Mouse (Mus musculus) CH12.LX (cell line): ENCODE results near the gene Mybph. TPM values are rescaled to one million over a fixed set of nuclear protein-coding genes. Genes with fewer than 3 reads are reported as not detected.

Experiments used
- DNase-seq: peaks from one replicate; pipeline ENCODE4 v3.0.0-alpha.2; 2013; ENCODE audit errors: extremely low read depth
- H3K27ac ChIP-seq: 2 replicates; pipeline ENCODE4 v1.5.1; 2012; ENCODE audit warnings: low read depth, mild to moderate bottlenecking, control low read depth, moderate library complexity; ENCODE audit not compliant: insufficient read depth
- H3K27me3 ChIP-seq: replicated peaks from 2 replicates; pipeline ENCODE3; 2012; ENCODE audit warnings: inconsistent platforms
- H3K36me3 ChIP-seq, 2 experiments: replicated peaks in 1 of 2; 2 replicates each; pipeline versions ENCODE3 to v1.6.1; 2012; ENCODE audit warnings: inconsistent platforms in 1 of 2, low read length in 1 of 2, mild to moderate bottlenecking in 1 of 2, mixed read lengths in 1 of 2, moderate library complexity in 1 of 2; ENCODE audit not compliant: control insufficient read depth in 1 of 2, insufficient read depth in 1 of 2
- H3K4me1 ChIP-seq, 2 experiments: 2 replicates each; pipeline ENCODE4 v1.6.1; 2012; ENCODE audit warnings: inconsistent platforms in 1 of 2, moderate library complexity in 1 of 2; ENCODE audit not compliant: insufficient read depth in 2 of 2, control insufficient read depth in 1 of 2
- H3K4me2 ChIP-seq: 2 replicates; pipeline ENCODE4 v1.6.1; 2012; ENCODE audit warnings: low read depth, mild to moderate bottlenecking, control low read depth; ENCODE audit not compliant: poor library complexity, insufficient read depth, severe bottlenecking
- H3K4me3 ChIP-seq, 3 experiments: fragments of 150-350 bp in 1 of 3; sonication (generic) in 1 of 3; replicated peaks in 1 of 3; 2 replicates each; pipeline versions ENCODE3 to v1.5.1; 2011 to 2012; ENCODE audit warnings: low read depth in 2 of 3, low read length in 2 of 3, mild to moderate bottlenecking in 2 of 3, moderate library complexity in 2 of 3, control low read depth in 1 of 3, improper control_type of control experiment in 1 of 3, inconsistent platforms in 1 of 3, mixed read lengths in 1 of 3; ENCODE audit not compliant: poor library complexity in 1 of 3
- H3K79me2 ChIP-seq: replicated peaks from 2 replicates; pipeline ENCODE4 v1.6.1; 2012; ENCODE audit warnings: mild to moderate bottlenecking, moderate library complexity; ENCODE audit not compliant: control insufficient read depth, poor library complexity, insufficient read depth, severe bottlenecking; ENCODE audit errors: extremely low read depth
- H3K9ac ChIP-seq: 2 replicates; pipeline ENCODE4 v1.6.1; 2012; ENCODE audit warnings: low read depth, mild to moderate bottlenecking, control low read depth, moderate library complexity; ENCODE audit not compliant: insufficient read depth
- H3K9me3 ChIP-seq: replicated peaks from 2 replicates; pipeline ENCODE3; 2012; ENCODE audit warnings: low read length, inconsistent platforms, mixed read lengths
- CHD1 ChIP-seq: IDR thresholded peaks from 2 replicates; pipeline ENCODE4 v1.6.1; 2012; ENCODE audit warnings: low read depth, low read length, improper control_type of control experiment, inconsistent platforms
- CHD2 ChIP-seq: IDR thresholded peaks from 2 replicates; pipeline ENCODE4 v1.6.1; 2011; ENCODE audit warnings: low read length, improper control_type of control experiment
- CTCF ChIP-seq, 2 experiments: IDR thresholded peaks in 1 of 2; conservative IDR thresholded peaks in 1 of 2; 2 replicates each; pipeline ENCODE4 v1.5.1; 2011 to 2012; ENCODE audit warnings: low read depth in 2 of 2, low read length in 2 of 2, improper control_type of control experiment in 1 of 2, inconsistent platforms in 1 of 2, mild to moderate bottlenecking in 1 of 2, moderate library complexity in 1 of 2
- E2F4 ChIP-seq: IDR thresholded peaks from 2 replicates; pipeline ENCODE4 v1.6.1; 2011; ENCODE audit warnings: low read depth, low read length, improper control_type of control experiment; ENCODE audit not compliant: insufficient replicate concordance
- EP300 ChIP-seq: IDR thresholded peaks from 2 replicates; pipeline ENCODE4 v1.6.1; 2011; ENCODE audit warnings: low read length, improper control_type of control experiment
- GABPA ChIP-seq: IDR thresholded peaks from 2 replicates; pipeline ENCODE4 v1.6.1; 2012; ENCODE audit warnings: low read depth, low read length, improper control_type of control experiment, inconsistent platforms; ENCODE audit not compliant: insufficient replicate concordance
- HCFC1 ChIP-seq: IDR thresholded peaks from 2 replicates; pipeline ENCODE4 v1.6.1; 2012; ENCODE audit warnings: low read depth, mild to moderate bottlenecking, inconsistent platforms, low read length, improper control_type of control experiment
- IRF4 ChIP-seq: IDR thresholded peaks from 2 replicates; pipeline ENCODE4 v1.6.1; 2014; ENCODE audit warnings: low read depth, mild to moderate bottlenecking, inconsistent platforms, low read length, improper control_type of control experiment
- JUN ChIP-seq: IDR thresholded peaks from 2 replicates; pipeline ENCODE4 v1.6.1; 2011; ENCODE audit warnings: low read depth, mild to moderate bottlenecking, low read length, improper control_type of control experiment, moderate library complexity; ENCODE audit not compliant: insufficient read depth
- MAFK ChIP-seq: IDR thresholded peaks from 2 replicates; pipeline ENCODE4 v1.6.1; 2011; ENCODE audit warnings: low read length, improper control_type of control experiment; ENCODE audit not compliant: insufficient replicate concordance
- MAX ChIP-seq: IDR thresholded peaks from 2 replicates; pipeline ENCODE4 v1.6.1; 2011; ENCODE audit warnings: low read length, improper control_type of control experiment
- MAZ ChIP-seq: IDR thresholded peaks from 2 replicates; pipeline ENCODE4 v1.6.1; 2012; ENCODE audit warnings: low read depth, mild to moderate bottlenecking, inconsistent platforms, low read length, improper control_type of control experiment, moderate library complexity
- MXI1 ChIP-seq: IDR thresholded peaks from 2 replicates; pipeline ENCODE4 v1.6.1; 2011; ENCODE audit warnings: mild to moderate bottlenecking, low read depth, low read length, improper control_type of control experiment
- MYC ChIP-seq: IDR thresholded peaks from 2 replicates; pipeline ENCODE4 v1.6.1; 2011; ENCODE audit warnings: low read depth, mild to moderate bottlenecking, improper control_type of control experiment, low read length
- PAX5 ChIP-seq: IDR thresholded peaks from 2 replicates; pipeline ENCODE4 v1.6.1; 2012; ENCODE audit warnings: low read length, inconsistent platforms, mixed read lengths
- POLR2A ChIP-seq: IDR thresholded peaks from 2 replicates; pipeline ENCODE4 v1.6.1; 2011; ENCODE audit warnings: low read depth, mild to moderate bottlenecking, improper control_type of control experiment, low read length
- POLR2AphosphoS2 ChIP-seq: IDR thresholded peaks from 2 replicates; pipeline ENCODE4 v1.6.1; 2011; ENCODE audit warnings: low read depth, low read length, improper control_type of control experiment
- RAD21 ChIP-seq: IDR thresholded peaks from 2 replicates; pipeline ENCODE4 v1.6.1; 2011; ENCODE audit warnings: low read depth, mild to moderate bottlenecking, low read length, improper control_type of control experiment, moderate library complexity
- SMC3 ChIP-seq: IDR thresholded peaks from 2 replicates; pipeline ENCODE4 v1.6.1; 2011; ENCODE audit warnings: low read depth, low read length, improper control_type of control experiment
- TBP ChIP-seq: conservative IDR thresholded peaks from 2 replicates; pipeline ENCODE4 v1.6.1; 2011; ENCODE audit warnings: low read depth, low read length, improper control_type of control experiment
- TCF12 ChIP-seq: IDR thresholded peaks from 2 replicates; pipeline ENCODE4 v1.6.1; 2014; ENCODE audit warnings: low read depth, mild to moderate bottlenecking, inconsistent platforms, low read length, improper control_type of control experiment
- UBTF ChIP-seq: IDR thresholded peaks from 2 replicates; pipeline ENCODE4 v1.6.1; 2012; ENCODE audit warnings: low read depth, mild to moderate bottlenecking, inconsistent platforms, low read length, improper control_type of control experiment, moderate library complexity
- ZC3H11A ChIP-seq: IDR thresholded peaks from 2 replicates; pipeline ENCODE4 v1.6.1; 2012; ENCODE audit warnings: low read depth, mild to moderate bottlenecking, inconsistent platforms, low read length, improper control_type of control experiment
- ZKSCAN1 ChIP-seq: IDR thresholded peaks from 2 replicates; pipeline ENCODE4 v1.6.1; 2012; ENCODE audit warnings: low read depth, inconsistent platforms, low read length, improper control_type of control experiment, borderline replicate concordance
- dilution Hi-C: fragments of 300-500 bp; cut with MboI; formaldehyde crosslinking; loops from 2 replicates; pipeline ENCODE4 v1.14.3; 2020; ENCODE audit warnings: low sequenced_read_pairs; ENCODE audit not compliant: extremely low pct_unique_long_range_greater_than_20kb, extremely low pct_ligation_motif_present
- in situ Hi-C: fragments of 300-500 bp; cut with MboI; formaldehyde crosslinking; loops from 3 replicates; pipeline ENCODE4 v1.14.3; 2019; ENCODE audit warnings: low sequenced_read_pairs, low pct_ligation_motif_present, low pct_unique_long_range_greater_than_20kb, mixed read lengths
- polyA plus RNA-seq: library from polyadenylated mRNA; unstranded; fragments of >175 nt; gene quantifications from 2 replicates; pipeline ENCODE4 v1.2.1, GENCODE M21; 2012; ENCODE audit warnings: low read depth; ENCODE audit not compliant: insufficient read length
- total RNA-seq, 2 experiments: library from RNA; depleted of rRNA; stranded (reverse); fragments of 300-350 nt in 1 of 2; fragments of >200 nt in 1 of 2; gene quantifications; 2 replicates each; pipeline ENCODE4 v1.2.3; 2012 to 2014

Gene Mybph
- total and polyA plus RNA-seq, 3 experiments: 0.25 to 3.0 (median 0.51) TPM

- TF ChIP-seq ZKSCAN1 (no peak), MXI1 (no peak), POLR2AphosphoS2 (no peak), PAX5 (no peak), MAZ (no peak), TBP (no peak), E2F4 (no peak), CHD2 (no peak), UBTF (no peak), MAFK (no peak), POLR2A (no peak), RAD21 (no peak), HCFC1 (no peak), GABPA (no peak), CTCF (conservative IDR thresholded peaks at IDR 0.05 in 1 of 2, IDR thresholded peaks at IDR 0.05 in 1 of 2; ENCODE audit: low read depth in 2 of 2, low read length in 2 of 2) (no peak), ZC3H11A (no peak), EP300 (no peak), JUN (no peak), MYC (no peak), CHD1 (no peak)
- TF ChIP-seq, all 38 proteins: peak for 0
- in situ Hi-C loops: no loop called here
- H3K9me3 ChIP-seq: peaks cover 9% of the 10 kb centered on the region
- DNase-seq: no peak
- no peak overlapping the region for H3K4me3 ChIP-seq
- dilution Hi-C loops: no loop called here
- peaks cover 3 to 24% of the 10 kb centered on the region in 2 experiments; a peak in 2 of 4 replicates for H3K4me1 ChIP-seq
- H3K36me3 ChIP-seq: no peaks in the 10 kb centered on the region
- no peaks in the 10 kb centered on the region for H3K79me2 ChIP-seq
- no peak overlapping the region for H3K9ac ChIP-seq
- no peaks in the 10 kb centered on the region for H3K27me3 ChIP-seq
- H3K4me2 ChIP-seq: no peak overlapping the region
- no peak overlapping the region for H3K27ac ChIP-seq
Measured at GRCm38 (mm10) chr1:134212351-134212750, 19.1 kb downstream of the Mybph start.

DNA sequence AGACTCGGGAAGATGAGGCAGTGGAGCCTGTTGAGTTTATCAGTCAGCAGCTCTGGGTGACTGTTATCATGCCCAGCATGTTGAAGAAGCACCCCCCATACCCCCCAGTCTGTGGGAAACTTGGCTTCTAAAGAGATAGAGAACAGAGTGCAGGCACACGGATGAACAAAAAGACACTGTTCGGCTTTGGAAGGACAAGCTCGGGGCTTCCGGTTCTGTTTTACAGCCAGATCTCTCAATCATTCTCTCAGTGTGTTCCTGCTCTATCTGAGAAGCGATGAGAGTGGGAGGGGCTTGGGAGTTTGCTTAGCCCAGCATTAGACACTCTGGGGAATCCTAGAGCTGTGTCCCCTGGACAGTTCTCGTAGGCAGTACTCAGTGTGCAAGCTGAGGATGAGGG, 20.2 kb downstream of the Mybph start:
- Histone ChIP-seq H3K27ac (no peak overlapping the region), H3K4me2 (no peak overlapping the region), H3K4me1 (peaks cover 11 to 34% of the 10 kb centered on the region in 2 experiments), H3K4me3 (no peak overlapping the region), H3K9me3 (no peaks in the 10 kb centered on the region), H3K79me2 (no peaks in the 10 kb centered on the region), H3K9ac (no peak overlapping the region), H3K36me3 (no peaks in the 10 kb centered on the region), H3K27me3 (no peaks in the 10 kb centered on the region)
- in situ Hi-C loops (no loop called here), dilution Hi-C loops (no loop called here)
- no peak for DNase-seq
- no peak for TF ChIP-seq TCF12
- no peak for TF ChIP-seq JUN
- no peak for TF ChIP-seq PAX5
- TF ChIP-seq POLR2AphosphoS2: no peak
- TF ChIP-seq CHD2: no peak
- TF ChIP-seq MAX: no peak
- TF ChIP-seq IRF4: no peak
- no peak for TF ChIP-seq E2F4
- no peak for TF ChIP-seq SMC3
